Mouse (Mus musculus) T-helper 2 cell (primary cell): ENCODE measurements around the gene Svep1.

Experiments
- in situ Hi-C: fragments of 300-600 bp; cut with MboI, MseI; formaldehyde crosslinking; loops from one replicate; pipeline ENCODE4 v1.15.1; 2025; ENCODE audit warnings: high pct_unique_total_duplicates

Svep1 gene

GRCm38 (mm10) chr4:58085340-58085739, 121.3 kb downstream of the Svep1 start:
- in situ Hi-C loops, result no loop called here

GRCm38 (mm10) chr4:58084155-58084554, 122.5 kb downstream of the Svep1 start:
- in situ Hi-C loops, result no loop called here

DNA sequence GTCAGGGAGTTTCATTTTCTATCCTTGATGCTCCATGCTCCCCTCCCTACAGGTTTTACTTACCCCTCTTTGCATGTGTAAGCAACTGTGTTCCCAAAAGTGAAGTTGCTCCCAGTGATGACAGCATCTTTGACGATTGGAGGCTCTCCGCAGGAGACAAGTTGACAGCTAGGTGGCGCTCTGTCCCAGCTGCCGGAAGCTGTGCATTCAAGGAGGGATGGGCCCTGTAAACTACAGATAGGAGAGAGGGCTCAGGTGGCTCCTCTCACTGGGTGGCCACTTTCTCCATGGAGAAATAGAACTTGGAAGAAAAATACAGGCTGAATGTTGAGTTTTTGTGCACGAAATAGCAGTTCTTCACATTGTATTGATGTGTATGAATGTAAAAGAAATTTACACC, 124.1 kb downstream of the Svep1 start:
- in situ Hi-C loops, result no loop called here

GRCm38 (mm10) chr4:58079631-58080030, 127.0 kb downstream of the Svep1 start:
- in situ Hi-C loops, result no loop called here

- in situ Hi-C loops, result no loop called here
These were observed 128.7 kb downstream of the Svep1 start for GRCm38 (mm10) chr4:58077950-58078349.

DNA sequence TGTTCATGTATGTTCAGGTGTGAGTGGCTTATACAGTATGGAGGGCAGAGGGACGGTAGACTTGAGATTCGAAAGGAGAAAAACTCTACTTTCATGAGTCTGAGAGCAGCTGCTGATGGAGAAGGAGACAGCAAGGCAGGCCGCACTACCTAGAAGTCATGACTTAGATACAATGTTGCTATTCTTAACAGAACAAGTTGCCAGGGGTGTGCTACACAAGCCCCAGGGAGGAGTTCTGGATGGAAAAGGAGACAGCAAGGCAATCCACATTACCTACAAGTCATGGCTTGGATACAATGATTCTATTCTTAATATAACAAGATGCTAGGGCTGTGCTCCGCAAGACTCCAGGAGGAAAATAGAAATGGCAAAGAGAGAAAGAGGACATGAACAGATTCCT, 129.1 kb downstream of the Svep1 start:
- in situ Hi-C loops, result no loop called here

DNA sequence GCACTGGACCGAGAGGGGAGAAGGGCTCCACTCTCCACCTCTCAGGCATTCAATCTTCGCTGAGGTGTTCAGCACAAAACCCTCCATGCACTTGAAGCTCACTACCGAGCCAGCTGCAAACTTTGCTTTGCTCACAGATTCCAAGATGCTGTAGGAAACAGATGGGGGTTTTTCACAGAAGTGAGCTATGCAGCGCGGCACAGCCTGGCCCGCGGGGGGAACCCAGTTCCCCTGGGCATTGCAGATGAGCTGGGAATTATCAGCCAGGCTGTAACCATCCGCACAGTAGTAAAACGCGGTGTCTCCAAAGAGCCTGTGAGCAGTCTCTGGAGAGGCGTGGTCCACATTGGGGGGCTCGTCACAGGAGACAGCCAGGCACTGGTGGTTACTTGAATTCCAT, 133.8 kb downstream of the Svep1 start:
- in situ Hi-C loops, result no loop called here

- in situ Hi-C loops, result no loop called here
These were observed 137.8 kb downstream of the Svep1 start for GRCm38 (mm10) chr4:58068886-58069285.

- in situ Hi-C loops, result no loop called here
These were observed 141.9 kb downstream of the Svep1 start for GRCm38 (mm10) chr4:58064721-58065120.

DNA sequence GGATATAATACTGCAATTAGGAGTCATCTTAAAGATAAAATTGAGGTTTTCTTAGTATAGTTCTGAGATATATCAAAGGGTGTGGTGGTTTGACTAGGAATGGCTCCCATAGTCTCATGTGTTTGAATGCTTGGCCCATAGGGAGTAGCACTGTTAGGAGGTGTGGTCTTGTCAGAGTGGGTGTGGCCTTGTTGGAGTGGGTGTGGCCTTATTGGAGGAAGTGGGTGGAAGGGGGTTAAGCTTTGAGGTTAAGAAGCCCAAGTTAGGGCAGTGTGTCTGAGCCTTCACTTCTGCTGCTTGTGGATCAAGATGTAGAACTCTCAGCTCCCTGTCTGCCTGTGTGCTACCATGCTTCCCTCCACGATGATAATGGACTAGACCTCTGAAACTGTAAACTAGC, 143.7 kb downstream of the Svep1 start:
- in situ Hi-C loops, result no loop called here

DNA sequence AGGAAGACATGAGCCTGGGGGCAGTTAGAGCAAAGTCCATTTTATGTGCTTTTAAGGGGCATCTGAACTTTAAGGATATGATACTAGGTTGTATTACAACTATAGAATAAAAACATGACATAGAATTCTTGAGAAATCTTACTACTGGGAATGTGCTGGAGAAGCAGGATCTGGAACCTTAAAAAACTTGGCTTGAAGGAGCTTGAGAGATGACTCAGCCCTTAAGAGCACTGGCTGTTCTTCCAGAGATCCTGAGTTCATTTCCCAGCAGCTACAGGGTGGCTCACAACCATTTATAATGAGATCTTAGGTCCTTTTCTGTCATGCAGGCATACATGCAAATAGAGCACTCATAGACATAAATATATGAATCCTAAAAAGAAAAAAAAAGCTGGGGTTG, 151.0 kb downstream of the Svep1 start:
- in situ Hi-C loops, result loop anchor here (10.0 kb wide), 1 partner anchor 151 kb away; no protein-coding TSS in a partner anchor

DNA sequence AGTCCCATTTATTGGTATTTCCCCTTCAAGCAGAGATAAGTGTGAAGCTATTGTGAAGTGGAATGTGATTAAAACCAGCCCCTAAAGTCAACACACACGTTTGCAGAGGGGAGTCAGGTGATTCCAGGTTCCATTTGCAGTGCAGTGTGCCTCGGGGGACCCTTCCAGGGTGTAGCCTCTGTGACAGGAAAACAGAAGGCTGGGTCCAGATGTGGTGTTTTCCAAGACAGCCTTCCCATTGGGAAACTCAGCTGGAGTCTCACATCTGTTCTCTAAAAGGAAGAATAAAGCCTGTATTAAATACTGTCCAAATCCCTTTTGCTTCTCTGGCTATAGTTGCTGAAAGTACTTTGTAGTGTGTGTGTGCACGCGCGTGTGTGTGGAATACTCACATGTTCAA, 152.2 kb downstream of the Svep1 start:
- in situ Hi-C loops, result loop anchor here (10.0 kb wide), 1 partner anchor 150 kb away; no protein-coding TSS in a partner anchor

DNA sequence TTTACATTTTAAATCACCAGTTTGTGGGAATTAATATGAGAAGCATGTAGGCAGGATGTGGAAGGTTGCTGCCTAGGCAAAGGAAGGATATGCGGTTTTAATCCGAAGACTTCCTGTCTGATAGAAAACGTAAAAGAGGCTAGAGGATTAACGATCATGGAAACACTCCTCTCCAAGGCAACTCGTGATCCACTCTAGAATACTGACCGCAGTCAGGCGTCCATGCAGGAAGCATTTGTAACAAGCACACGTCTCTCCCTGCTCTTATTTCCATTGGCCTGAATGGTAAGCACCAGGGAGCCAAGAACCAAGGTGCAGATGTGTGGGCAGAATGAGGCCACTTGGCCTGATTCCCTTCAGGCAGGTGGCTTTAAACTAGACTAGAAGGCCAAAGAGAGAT, 155.9 kb downstream of the Svep1 start:
- in situ Hi-C loops, result loop anchor here (10.0 kb wide), 1 partner anchor 146 kb away; no protein-coding TSS in a partner anchor

DNA sequence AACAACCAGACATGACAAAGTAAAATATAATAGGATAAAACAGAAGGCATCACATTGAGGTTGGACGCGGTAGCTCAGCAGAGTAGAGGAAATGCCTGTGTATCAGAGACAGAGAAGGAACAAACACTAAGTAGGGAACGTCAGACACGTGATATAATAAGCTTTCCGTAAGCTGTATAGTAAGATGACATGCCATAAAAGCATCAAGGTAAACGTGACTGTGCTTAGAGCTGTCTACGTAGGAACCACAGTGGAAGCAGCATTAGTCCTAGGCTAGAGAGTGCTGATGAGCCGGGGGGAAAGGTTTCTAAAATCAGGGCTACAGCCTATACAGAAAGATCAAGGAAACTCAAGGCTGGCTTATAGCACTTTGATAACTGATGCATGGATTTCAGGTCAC, 156.4 kb downstream of the Svep1 start:
- in situ Hi-C loops, result loop anchor here (10.0 kb wide), 1 partner anchor 145 kb away; no protein-coding TSS in a partner anchor

DNA sequence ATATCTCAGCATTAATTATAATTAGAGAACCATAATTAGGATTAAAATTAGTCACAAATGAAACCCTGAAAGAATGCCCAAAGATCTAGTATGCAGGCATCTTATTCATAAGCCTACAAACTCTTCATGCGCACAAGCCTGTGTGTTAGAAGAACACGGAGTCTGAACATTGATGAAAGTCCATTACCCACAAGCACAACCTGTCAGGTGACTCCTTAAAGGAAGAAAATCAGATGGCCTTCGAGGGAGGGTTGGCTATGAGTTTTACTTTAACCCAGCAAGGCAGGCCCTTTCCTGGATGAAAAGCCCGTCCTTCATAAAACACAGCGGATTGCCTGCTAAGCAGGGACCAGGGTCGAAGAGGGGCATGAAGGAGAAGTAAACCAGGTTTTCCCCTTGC, 161.8 kb downstream of the Svep1 start:
- in situ Hi-C loops, result no loop called here

- in situ Hi-C loops, result no loop called here
These were observed 162.3 kb downstream of the Svep1 start for GRCm38 (mm10) chr4:58044356-58044755.

DNA sequence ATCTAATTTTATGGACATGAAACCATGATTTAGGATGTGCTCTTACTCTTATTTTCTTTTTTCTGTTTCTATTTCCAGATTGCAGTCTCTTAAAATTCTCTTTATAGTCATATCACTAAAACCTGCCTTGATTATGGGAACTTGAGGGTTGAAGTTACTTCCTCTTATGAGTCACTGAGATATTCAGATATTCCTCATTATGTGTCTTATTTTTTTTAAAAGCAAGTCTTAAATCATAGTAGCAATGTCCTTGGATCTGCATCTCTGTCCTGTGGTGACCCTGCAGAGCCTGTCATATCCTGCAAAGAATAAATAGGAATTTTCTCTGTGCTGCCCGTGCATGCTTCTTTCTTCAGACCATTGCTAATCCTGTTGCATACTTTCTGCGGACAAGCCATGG, 166.6 kb downstream of the Svep1 start:
- in situ Hi-C loops, result no loop called here

- in situ Hi-C loops, result loop anchor here (5.0 kb wide), 1 partner anchor 40 kb away; no protein-coding TSS in a partner anchor
These were observed 169.5 kb downstream of the Svep1 start for GRCm38 (mm10) chr4:58037096-58037705.

DNA sequence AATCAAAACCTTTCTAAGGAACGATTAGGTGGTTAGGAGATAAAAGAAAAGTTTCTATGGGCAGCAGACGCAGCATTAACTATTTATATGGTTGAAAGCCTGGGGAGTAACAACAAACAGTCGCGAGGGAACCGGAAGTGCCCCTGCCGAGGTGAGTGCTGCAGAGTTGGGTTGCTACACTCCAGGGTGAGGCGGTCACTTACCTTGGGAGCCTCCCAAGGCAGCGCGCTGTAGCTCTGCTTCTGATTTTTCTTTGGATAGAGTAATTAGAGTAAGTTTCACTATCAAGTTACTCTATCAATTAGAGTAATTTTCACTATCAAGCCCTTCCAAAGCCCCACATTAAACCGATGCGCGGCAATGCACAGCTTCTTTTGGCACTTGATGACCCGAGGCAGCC, 172.0 kb downstream of the Svep1 start:
- in situ Hi-C loops, result loop anchor here (5.0 kb wide), 1 partner anchor 37 kb away; no protein-coding TSS in a partner anchor

GRCm38 (mm10) chr4:58032714-58033113, 173.9 kb downstream of the Svep1 start:
- in situ Hi-C loops, result no loop called here

DNA sequence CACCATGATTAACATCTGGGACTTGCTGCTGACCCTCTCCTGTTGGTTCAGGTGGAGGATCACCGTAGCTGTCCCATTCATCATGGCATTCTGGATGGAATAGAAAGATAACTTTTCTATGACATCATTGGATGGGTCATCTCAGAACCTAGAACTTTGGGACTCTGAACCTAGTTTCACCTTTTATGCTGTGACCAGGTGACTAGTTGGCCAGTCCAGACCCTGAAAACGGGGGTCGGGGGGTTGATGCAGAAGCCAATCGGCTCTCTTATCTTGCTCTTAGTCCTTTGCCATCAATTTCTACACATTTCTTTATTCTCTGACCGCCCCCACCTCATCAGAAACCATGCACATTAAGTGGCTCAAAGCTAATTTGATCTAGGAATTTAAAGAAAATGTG, 197.6 kb downstream of the Svep1 start, which contains the start of gene Txndc8:
Txndc8 (minus strand) TSS at position 101 of the 400 bp plus-strand sequence.
- in situ Hi-C loops, result no loop called here

- in situ Hi-C loops, result no loop called here
These were observed 203.2 kb downstream of the Svep1 start for GRCm38 (mm10) chr4:58003501-58003900.
